Mouse (Mus musculus) cerebellum, adult 9-10 months (tissue): ENCODE data around the gene Dtnb.
"Not testable (repeated sequence)": the region's sequence is repeated elsewhere in the genome, so short reads cannot be mapped to it uniquely, and the experiment has no call there.

Source experiments
- DNase-seq: peaks from one replicate; pipeline ENCODE4 v3.0.0; 2022

Gene Dtnb

DNA sequence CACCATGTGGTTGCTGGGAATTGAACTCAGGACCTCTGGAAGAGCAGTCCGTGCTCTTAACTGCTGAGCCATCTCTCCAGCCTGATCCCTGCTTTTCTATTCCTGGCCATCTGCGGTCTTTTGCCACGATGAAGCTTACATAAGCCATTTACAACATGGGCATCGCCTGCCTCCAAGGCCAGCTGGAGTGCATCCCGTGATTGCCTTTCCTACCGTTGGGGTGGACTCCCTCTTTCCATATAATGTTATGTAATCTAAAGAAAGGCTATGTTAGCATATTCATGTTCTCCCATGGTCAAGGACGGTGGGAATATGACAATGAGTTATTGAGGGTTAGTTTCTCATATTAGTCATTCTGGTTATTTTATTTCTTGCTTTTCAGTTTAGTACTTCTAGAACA lies 91.2 kb downstream of the Dtnb start:
- peak; percentile 56 for DNase-seq

DNA sequence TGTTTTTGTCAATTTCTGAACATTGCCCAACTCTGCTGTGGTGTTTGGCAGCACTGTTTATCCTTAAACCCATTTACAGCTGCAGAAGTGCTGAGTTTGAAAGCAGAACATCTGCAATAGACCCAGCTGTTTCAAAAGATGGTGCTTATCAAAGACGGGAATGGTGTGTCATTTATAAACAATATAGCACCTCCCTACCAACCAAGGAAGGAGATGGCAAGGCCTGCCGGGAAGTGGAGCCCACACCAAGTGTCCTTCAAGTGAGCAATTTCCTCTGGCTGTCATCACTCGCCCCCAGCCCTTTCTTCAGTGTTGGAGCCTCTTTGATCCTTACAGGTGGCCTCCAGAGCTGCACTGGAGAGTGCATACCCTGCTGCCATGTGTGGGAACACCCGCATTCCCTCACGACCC lies 97.8 kb downstream of the Dtnb start:
- DNase-seq = no peak

DNA sequence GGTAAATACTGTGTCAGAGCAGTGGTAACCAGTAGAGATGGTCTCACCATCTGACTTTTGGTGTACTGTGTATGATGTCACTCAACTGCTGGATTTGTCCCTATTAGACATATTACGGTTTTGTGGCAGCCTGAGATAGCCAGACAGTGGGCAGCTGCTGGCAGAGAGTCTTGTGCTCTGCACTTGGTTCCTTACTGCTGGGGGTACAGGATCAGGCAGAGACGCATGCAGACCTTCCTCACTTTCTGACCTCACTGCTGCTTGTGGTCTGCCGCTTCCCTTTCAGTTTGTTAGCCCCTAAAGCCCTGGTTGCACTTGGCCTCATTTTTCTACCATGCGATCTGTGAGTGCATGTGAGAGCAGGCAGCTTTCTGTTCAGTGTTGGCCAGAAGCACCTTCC lies 98.9 kb downstream of the Dtnb start:
- DNase-seq = no peak

GRCm38 (mm10) chr12:3672786-3673185 lies 100.6 kb downstream of the Dtnb start:
- DNase-seq = no peak

DNA sequence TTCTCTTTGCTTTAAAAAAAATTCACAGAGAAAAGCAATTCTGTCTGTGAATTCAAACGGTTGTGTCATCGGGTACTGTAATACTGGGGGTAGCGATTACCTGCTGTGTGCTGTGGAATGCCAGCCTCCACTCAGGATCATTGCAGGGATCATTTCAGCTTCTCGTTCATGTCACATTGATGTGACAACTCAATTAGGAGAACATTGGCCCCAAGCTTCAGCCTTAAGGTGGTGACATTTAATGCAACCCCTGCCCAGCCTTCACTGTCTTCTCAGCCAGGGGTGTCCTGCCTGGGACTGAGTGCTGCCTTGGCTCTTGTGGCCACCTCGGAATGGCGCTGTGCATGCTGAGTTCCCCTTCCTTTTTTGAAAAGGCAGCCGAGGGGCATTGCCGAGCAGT lies 101.7 kb downstream of the Dtnb start:
- DNase-seq = no peak

GRCm38 (mm10) chr12:3674913-3675312 lies 102.7 kb downstream of the Dtnb start:
- DNase-seq = no peak

DNA sequence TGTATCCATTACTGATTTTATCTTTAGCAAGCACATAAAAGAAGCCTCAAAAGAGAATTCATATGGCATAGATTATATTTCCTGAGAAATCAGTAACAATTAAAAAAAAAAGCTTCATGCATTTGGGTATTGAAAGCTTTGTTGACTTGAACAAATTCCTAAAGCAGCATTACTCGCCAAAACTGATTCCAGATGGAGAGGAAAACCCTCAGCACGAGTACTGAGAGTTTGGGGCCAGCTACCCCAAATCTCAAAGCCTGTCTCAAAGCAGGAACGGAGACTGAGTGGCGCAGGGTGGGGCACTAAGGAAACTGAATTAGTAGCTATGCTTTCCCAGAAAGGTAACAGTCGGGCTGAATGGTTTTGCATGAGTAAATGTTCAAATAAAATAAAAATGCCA lies 108.5 kb downstream of the Dtnb start:
- no peak for DNase-seq

DNA sequence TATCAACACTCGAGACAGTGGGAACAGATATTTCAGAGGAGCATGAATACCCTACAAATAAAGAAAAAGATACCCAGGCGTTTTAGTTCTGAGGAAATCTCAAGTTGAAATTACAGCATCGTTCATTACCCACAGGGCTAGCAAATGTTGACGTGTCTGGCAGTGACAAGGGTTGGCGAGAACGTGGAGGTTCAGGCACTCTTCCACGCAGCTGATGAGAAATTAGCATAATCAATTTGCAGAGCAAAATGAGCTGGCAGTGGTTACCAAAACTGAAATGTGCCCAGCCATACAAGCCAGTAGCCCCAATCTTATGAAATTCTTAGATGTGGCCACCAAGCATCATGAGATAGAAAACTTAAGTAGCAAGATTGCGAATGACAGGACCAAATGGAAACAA lies 110.9 kb downstream of the Dtnb start:
- DNase-seq = no peak

DNA sequence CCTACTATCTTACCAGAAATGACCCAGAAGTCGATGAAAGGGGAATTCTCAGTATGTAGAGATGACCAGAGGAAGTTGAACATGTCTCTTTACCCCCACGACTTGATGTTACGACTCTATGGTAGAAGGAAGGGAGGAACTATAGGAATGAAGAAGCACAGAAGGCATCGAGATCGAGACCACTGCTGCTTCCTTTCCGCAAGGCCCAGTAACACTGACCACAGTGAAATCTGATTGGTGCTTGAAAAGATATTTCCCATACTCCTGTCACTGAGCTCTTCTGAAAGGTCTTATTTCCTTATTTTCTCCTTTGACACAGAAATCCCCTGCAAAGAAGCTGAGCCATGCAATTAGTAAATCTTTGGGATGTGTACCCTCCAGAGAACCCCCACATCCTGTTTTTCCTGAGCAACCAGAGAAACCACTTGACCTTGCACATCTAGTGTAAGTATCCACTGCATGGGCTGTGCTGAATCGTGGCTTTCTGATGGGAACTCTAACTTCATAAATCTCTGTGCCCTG lies 114.3 kb downstream of the Dtnb start:
- DNase-seq = no peak

DNA sequence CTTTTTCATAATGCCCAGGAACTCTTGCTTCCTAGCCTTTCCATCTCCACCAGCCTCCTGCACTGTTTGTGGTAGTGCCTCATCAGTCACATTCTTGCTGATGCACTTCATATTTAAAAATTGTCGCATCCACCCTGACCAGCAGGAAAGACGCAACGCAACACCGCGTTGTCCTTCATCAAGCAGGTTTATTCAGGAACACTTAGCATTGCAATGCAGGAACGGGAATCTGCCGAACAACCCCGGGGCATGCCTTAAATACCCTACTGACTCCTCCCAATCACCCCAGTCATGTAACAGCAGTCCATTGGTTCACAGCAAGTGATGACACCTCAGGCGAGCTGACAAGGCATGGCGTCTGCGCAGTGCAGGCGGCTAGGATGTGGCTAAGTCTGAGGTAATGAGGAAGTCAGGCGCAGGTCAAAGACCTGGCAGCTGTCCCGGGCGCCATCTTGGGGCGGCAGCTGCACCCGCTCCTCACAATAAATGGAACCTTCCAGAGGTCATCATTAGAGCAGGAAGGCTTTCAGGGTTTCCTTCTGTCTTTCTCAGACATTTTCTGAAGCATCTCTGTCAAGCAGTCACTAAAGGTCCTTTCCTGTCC lies 118.8 kb downstream of the Dtnb start:
- DNase-seq = not testable (repeated sequence)

- peak; percentile 38 for DNase-seq
These were observed 120.7 kb downstream of the Dtnb start for GRCm38 (mm10) chr12:3692795-3693392.

GRCm38 (mm10) chr12:3695741-3696501 lies 123.7 kb downstream of the Dtnb start:
- peak; percentile 80 for DNase-seq

GRCm38 (mm10) chr12:3700503-3700902 lies 128.3 kb downstream of the Dtnb start:
- no peak for DNase-seq

DNA sequence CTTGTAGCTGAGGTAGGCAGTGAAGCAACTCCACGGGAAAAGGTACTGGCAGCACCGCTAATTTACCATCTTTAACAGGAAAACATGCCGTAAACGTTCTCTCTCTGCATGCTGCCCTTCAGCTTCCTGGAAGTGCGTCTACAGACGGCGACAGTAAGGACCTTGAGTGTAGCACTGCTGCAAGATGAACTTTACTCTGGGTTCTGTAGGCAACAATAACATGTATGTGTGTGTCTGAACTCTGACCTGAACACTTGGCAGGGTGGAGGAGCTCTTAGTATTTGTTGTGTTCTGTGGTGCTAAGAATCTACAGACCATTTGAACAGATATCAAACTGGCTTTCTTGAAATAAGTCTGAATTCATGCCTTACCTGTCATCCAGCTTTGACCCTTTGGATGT lies 130.7 kb downstream of the Dtnb start:
- DNase-seq = no peak

DNA sequence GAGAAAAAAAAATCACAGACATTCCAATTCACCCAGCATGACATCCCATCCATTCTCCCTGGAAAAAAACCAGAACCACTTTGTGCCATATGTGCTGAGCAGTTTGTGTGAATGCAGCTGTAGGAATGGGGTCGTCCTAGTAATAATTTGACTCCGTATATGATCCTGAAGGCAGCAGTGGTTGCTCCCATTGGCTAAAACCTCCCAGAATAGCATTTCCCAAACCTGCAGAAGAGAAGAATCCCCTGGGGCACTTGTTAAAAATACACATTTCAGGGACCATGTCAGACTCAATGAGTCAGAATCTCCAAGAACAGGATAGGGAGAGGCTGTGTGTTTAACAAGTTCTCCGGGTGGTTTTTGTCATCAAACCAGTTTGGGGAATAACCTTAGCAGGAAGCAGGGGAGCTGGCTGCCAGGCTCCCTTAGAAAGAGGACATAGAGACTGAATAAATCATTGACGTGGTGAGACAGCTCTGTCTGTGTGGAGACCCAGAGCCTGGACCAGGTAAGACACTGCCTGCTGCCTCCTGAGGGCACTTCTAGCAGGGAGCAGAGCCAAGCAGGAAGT lies 147.1 kb downstream of the Dtnb start:
- DNase-seq = no peak

GRCm38 (mm10) chr12:3720527-3720926 lies 148.3 kb downstream of the Dtnb start:
- DNase-seq = no peak

DNA sequence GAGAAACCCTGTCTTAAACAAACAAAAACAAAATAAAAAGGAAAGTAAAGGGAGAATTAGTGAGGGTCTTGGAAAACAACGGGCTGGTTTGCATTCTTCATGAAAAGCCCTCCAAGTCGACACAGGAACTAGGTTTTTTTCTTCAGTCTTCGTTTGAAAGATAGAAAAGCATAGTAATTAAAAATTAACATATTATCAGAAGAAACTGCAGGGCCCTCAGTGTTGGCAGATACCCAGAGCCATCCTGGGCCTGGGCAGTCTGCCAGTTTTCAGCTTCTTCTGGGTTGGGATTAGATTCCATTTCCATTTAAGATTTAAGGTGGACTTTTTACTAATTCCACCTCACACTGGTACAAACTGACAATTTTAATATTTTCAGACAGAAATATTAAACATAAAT lies 151.6 kb downstream of the Dtnb start:
- DNase-seq = peak; percentile 80

DNA sequence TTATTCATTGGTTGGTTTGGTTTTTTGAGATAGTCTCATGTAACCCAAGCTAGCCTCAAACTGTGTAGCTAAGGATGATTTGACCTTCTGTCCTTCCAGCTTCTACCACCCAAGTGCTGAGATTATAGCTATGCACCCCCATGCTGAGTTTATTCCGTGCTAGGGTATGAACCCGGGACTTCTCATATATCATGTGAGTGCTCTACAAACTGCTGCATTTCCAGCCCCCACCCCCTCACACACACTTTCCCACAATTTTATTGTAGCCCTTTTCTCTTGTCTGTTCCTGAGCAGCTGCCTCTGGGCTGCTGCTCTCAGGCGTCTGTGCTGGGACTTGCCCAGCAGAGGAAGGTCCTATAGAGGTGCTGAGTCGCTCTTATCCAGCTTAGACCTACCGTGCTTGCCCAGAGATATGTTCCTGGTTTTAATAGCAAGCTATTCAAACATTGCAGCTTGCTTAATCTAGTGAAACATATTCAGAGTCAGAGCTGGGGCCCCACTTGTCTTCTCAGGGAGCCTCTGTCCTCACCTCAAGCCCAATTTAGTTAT lies 152.7 kb downstream of the Dtnb start:
- DNase-seq = no peak

DNA sequence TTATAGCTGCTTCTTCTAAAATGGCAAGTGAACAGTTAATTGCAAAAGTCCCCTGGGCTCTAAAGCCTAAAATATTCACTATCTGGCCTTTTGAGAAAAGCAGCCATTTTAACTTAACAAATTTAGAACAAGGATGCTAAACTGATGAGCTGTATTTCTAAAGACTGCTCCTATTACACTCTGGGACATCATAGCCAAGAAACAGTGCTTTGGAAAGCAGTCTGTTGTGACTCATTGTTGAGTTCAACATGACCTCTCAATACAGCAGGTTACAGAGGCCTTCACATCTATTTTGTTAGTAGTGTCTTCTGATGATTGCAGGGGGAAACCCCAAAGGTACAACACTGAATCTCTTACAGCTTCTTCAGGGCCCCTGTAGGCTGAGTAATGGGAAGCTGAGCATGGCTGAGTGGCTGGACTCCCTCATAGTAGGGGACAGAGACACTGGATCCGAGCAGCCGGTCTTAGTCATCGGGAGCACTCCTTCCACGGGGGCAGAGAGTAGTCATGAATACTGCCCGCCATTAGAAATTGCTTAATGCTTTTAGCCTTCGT lies 157.4 kb downstream of the Dtnb start:
- DNase-seq = no peak

DNA sequence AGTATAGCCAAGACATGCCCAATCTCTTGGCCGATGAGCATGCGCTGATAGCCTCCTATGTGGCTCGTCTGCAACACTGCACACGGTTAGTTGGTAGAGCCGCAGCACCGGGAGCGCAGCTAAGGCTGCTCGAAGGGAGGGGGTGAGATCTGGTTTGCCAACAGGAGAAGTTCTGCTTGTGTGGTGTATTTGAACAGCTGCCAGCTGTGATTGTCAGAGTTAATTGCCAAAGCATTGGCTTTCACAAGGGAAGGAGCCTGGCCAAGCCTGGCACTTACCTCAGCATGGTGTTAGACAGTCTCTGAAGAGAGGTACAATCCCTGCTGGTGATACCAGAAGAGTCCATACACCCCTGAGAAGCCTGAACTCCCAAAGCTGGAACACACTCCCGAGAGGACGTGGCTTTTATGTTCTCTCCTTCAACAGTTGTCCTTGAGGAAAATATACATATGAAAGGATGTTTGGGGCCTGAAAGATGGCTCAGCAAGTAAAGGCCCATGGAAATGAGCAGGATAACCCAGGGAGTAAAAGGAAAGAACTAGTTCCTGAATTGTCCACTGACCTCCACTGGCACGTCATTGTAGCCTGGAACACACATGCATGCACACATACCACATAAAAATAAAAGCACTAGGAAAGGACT lies 160.6 kb downstream of the Dtnb start:
- DNase-seq = peak; percentile 62

GRCm38 (mm10) chr12:3733328-3733727 lies 161.1 kb downstream of the Dtnb start:
- DNase-seq = no peak

- no peak for DNase-seq
These were observed 164.8 kb downstream of the Dtnb start for GRCm38 (mm10) chr12:3737009-3737408.
